Comparison of ENCODE assay signal across 25 mouse cellular contexts in the genomic region with DNA sequence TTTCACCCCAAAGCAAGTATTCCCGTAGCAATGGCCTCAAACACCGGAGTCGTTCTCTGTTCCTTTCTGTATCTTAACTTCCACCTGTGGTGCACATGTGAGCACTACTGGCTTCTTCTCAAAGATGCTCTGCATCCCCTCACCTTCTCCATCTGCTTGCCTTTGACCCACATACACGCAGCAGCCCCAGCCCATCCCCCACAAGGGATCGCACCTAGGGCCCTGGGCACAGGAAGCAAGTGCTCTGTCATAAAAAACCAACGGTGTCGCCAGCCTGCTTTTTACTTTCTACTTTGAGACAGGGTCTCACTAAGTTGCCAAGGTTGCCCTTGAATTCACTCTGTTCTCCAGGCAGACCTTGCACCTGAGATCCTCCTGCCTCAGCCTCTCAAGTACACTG.
DNase-seq lines count a peak whose midpoint lies in the region; ATAC-seq lines count a peak whose summit lies in the region.
"Had no signal": no experiment of that assay in that cellular context is flagged by ENCODE, and none has a peak within 500 bp of the region (broad histone marks: within the 10 kb centered on the region; RNA-seq: fewer than 3 reads in every experiment).

No protein-coding gene starts in this region.

- no peak overlapping the region for H3K4me2 ChIP-seq in embryonic facial prominence, embryonic 13.5 days
- no peak overlapping the region for H3K4me2 ChIP-seq in heart, embryonic 15.5 days
- H3K4me2 ChIP-seq: embryonic facial prominence, embryonic 15.5 days; forebrain, embryonic 12.5 days; hindbrain, embryonic 13.5 days; liver, embryonic 12.5 days; midbrain, embryonic 11.5 days had no signal

- WGBS in embryonic facial prominence, embryonic 13.5 days, result 81% methylated on average over 7 of the region's 7 CpGs
- 85% methylated on average over 7 of the region's 7 CpGs for WGBS in embryonic facial prominence, embryonic 10.5 days
- 76% methylated on average over 7 of the region's 7 CpGs for WGBS in heart, embryonic 15.5 days

- H3K9ac ChIP-seq in embryonic facial prominence, embryonic 13.5 days, result no peak overlapping the region
- no peak overlapping the region for H3K9ac ChIP-seq in heart, embryonic 15.5 days
- H3K9ac ChIP-seq: embryonic facial prominence, embryonic 15.5 days; forebrain, embryonic 12.5 days; hindbrain, embryonic 13.5 days; liver, embryonic 12.5 days; liver, postnatal 0 days had no signal

- no peak overlapping the region for H3K4me3 ChIP-seq in embryonic facial prominence, embryonic 13.5 days
- H3K4me3 ChIP-seq in embryonic facial prominence, embryonic 10.5 days, result no peak overlapping the region
- no peak overlapping the region for H3K4me3 ChIP-seq in heart, embryonic 15.5 days
- H3K4me3 ChIP-seq: embryonic facial prominence, embryonic 15.5 days; forebrain, embryonic 12.5 days; hindbrain, embryonic 13.5 days; liver, embryonic 12.5 days had no signal

- H3K4me1 ChIP-seq in embryonic facial prominence, embryonic 13.5 days, result peaks cover 40% of the 10 kb centered on the region
- peaks cover 66% of the 10 kb centered on the region for H3K4me1 ChIP-seq in embryonic facial prominence, embryonic 10.5 days
- H3K4me1 ChIP-seq in heart, embryonic 15.5 days (replicated peaks), result peaks cover 89% of the 10 kb centered on the region

- DNase-seq in embryonic facial prominence, embryonic 10.5 days (ENCODE audit: low spot score), result no peak
- DNase-seq in heart, postnatal 4 days, result no peak
- peak; percentile 49 to 51 for DNase-seq in thymus, postnatal 10 days (ENCODE audit: low spot score in 2 of 2)
- DNase-seq in cerebellum, adult 8-10 months, result no peak
- no peak for DNase-seq in layer of hippocampus, postnatal 36 days
- DNase-seq: adrenal gland, postnatal 25 days; cerebellum, adult 11-12 months; cerebellum, postnatal 10 days; gastrocnemius, postnatal 10 days; heart, postnatal 36 days; kidney, adult 8-10 months; kidney, postnatal 4 days; left cerebral cortex, postnatal 4 days; liver, postnatal 0 days; lung, postnatal 36 days; right cerebral cortex, postnatal 25 days had no signal

- no peak for ATAC-seq in embryonic facial prominence, embryonic 13.5 days (ENCODE audit: insufficient number of reproducible peaks, insufficient read depth, low FRiP score, low TSS enrichment, low read depth)
- ATAC-seq in heart, embryonic 15.5 days (replicated peaks; ENCODE audit: insufficient number of reproducible peaks, insufficient read depth, low FRiP score, low read depth), result no peak
- ATAC-seq: liver, embryonic 12.5 days; liver, postnatal 0 days; midbrain, embryonic 16.5 days had no signal

- H3K27ac ChIP-seq in embryonic facial prominence, embryonic 13.5 days, result 0 out of 2 replicates have a peak overlapping the region, but pooled peaks have one; percentile 77
- no peak overlapping the region for H3K27ac ChIP-seq in embryonic facial prominence, embryonic 10.5 days (replicated peaks)
- H3K27ac ChIP-seq in heart, embryonic 15.5 days, result peak overlapping the region; percentile 86
- H3K27ac ChIP-seq: forebrain, embryonic 12.5 days; hindbrain, embryonic 13.5 days; kidney, postnatal 0 days; liver, embryonic 12.5 days had no signal

- no peaks in the 10 kb centered on the region for H3K36me3 ChIP-seq in embryonic facial prominence, embryonic 13.5 days
- no peaks in the 10 kb centered on the region for H3K36me3 ChIP-seq in embryonic facial prominence, embryonic 10.5 days (replicated peaks)
- H3K36me3 ChIP-seq in heart, embryonic 15.5 days, result no peaks in the 10 kb centered on the region
- H3K36me3 ChIP-seq: embryonic facial prominence, embryonic 15.5 days; forebrain, embryonic 12.5 days; hindbrain, embryonic 13.5 days; liver, embryonic 12.5 days had no signal

- H3K27me3 ChIP-seq in embryonic facial prominence, embryonic 13.5 days, result no peaks in the 10 kb centered on the region
- no peaks in the 10 kb centered on the region for H3K27me3 ChIP-seq in embryonic facial prominence, embryonic 10.5 days (replicated peaks; ENCODE audit: low read depth, poor library complexity, severe bottlenecking)
- no peaks in the 10 kb centered on the region for H3K27me3 ChIP-seq in heart, embryonic 15.5 days
- H3K27me3 ChIP-seq: embryonic facial prominence, embryonic 15.5 days; forebrain, embryonic 12.5 days; hindbrain, embryonic 13.5 days; liver, embryonic 12.5 days had no signal

- no peaks in the 10 kb centered on the region for H3K9me3 ChIP-seq in embryonic facial prominence, embryonic 13.5 days
- no peaks in the 10 kb centered on the region for H3K9me3 ChIP-seq in embryonic facial prominence, embryonic 10.5 days
- no peaks in the 10 kb centered on the region for H3K9me3 ChIP-seq in heart, embryonic 15.5 days (replicated peaks)
- H3K9me3 ChIP-seq: embryonic facial prominence, embryonic 15.5 days; forebrain, embryonic 12.5 days; hindbrain, embryonic 13.5 days; liver, embryonic 12.5 days had no signal

Comparison
In these comparisons a context has a peak if more than half of its experiments do, and no peak if none do; other contexts are left out.
1. DNase-seq: peak in thymus, postnatal 10 days (2 of 2); none in embryonic facial prominence, embryonic 10.5 days (single experiment), heart, postnatal 4 days (single experiment), cerebellum, adult 8-10 months (single experiment) and layer of hippocampus, postnatal 36 days (0 of 2).